Mouse (Mus musculus) intestine, postnatal 0 days (tissue): ENCODE data around the gene Ell2. TPM values are rescaled to one million over a fixed set of nuclear protein-coding genes. Genes with fewer than 3 reads are reported as not detected.

Source experiments
- ATAC-seq: fragments of 200-750 bp; cut with Nextera tagmentation; 2 replicates; pipeline ENCODE4 v1.8.0; 2017; ENCODE audit warnings: mild to moderate bottlenecking, moderate TSS enrichment, moderate library complexity
- H3K27ac ChIP-seq: fragments of 300-500 bp; sonication (generic); 2 replicates; pipeline ENCODE4 v1.5.1; 2014; ENCODE audit warnings: mild to moderate bottlenecking, low read depth, low read length, moderate library complexity
- H3K27me3 ChIP-seq: fragments of 300-500 bp; sonication (generic); replicated peaks from 2 replicates; pipeline ENCODE4 v1.6.1; 2014; ENCODE audit warnings: low read length, mixed read lengths; ENCODE audit not compliant: control insufficient read depth, insufficient read depth
- H3K36me3 ChIP-seq: fragments of 300-500 bp; sonication (generic); 2 replicates; pipeline ENCODE4 v1.6.1; 2014; ENCODE audit warnings: mild to moderate bottlenecking, moderate library complexity; ENCODE audit not compliant: control insufficient read depth, insufficient read depth
- H3K4me1 ChIP-seq: fragments of 300-500 bp; sonication (generic); replicated peaks from 2 replicates; pipeline ENCODE4 v1.6.1; 2014; ENCODE audit warnings: antibody characterized with exemption, low read length, mixed read lengths; ENCODE audit not compliant: control insufficient read depth, insufficient read depth
- H3K4me2 ChIP-seq: fragments of 300-500 bp; sonication (generic); replicated peaks from 2 replicates; pipeline ENCODE4 v1.6.1; 2014; ENCODE audit warnings: low read depth, mild to moderate bottlenecking, moderate library complexity
- H3K4me3 ChIP-seq: fragments of 300-500 bp; sonication (generic); 2 replicates; pipeline ENCODE4 v1.5.1; 2014; ENCODE audit warnings: low read depth, low read length
- H3K9ac ChIP-seq: fragments of 300-500 bp; sonication (generic); 2 replicates; pipeline ENCODE4 v1.6.1; 2014; ENCODE audit warnings: mild to moderate bottlenecking, low read depth, low read length
- H3K9me3 ChIP-seq: fragments of 300-500 bp; sonication (generic); 2 replicates; pipeline ENCODE4 v1.6.1; 2016; ENCODE audit warnings: mixed run types; ENCODE audit not compliant: control insufficient read depth
- CTCF ChIP-seq: sonication (generic); IDR thresholded peaks from 2 replicates; pipeline ENCODE4 v1.5.1; 2016; ENCODE audit warnings: low read depth, mild to moderate bottlenecking, control low read depth, antibody characterized with exemption, moderate library complexity
- WGBS: fragments of 180-500 bp; shearing (Covaris S2); extraction: QIAGEN DNeasy Blood & Tissue Kit; methylation state at CpG from one replicate; pipeline ENCODE4 v1.1.7; 2014; 5-methylcytosine and 5-hydroxymethylcytosine counted together
- polyA plus RNA-seq: library from polyadenylated mRNA; unstranded; fragments of >200 nt; fragmentation: Nextera tagmentation; extraction: Ambion mirVana; gene quantifications from 2 replicates; pipeline ENCODE4 v1.2.1, GENCODE M21; 2015

The Ell2 gene
- 3.8 and 4.1 TPM in 2 replicates for polyA plus RNA-seq

DNA sequence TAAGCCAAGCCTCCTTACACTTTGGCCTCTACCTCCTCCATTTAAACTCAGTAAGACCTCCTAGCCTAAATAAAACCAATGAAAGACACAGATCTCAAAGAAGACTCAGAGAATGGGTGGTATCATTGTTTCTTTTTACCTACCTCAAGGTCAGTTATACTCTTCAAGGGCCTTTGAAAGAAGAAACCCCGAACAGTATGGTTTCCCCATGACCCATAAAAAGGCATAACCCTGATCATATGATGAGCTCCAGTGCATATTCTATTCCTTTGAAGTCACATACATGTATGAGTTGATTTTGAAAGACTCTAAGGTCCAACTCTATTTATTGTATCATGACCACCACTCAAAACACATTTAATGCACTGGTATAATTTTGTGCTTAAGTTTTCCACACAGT lies at the start of gene Ell2:
Gene Ell2, plus strand, starts transcription at position 301 of the 400 bp plus-strand sequence.
- no peak for TF ChIP-seq CTCF
- WGBS = 95% methylated on average over 1 of the region's 1 CpGs
- Histone ChIP-seq H3K4me3 (peak within 1 kb of the TSS; percentile 89), H3K4me1 (0 out of 2 replicates have a peak, but pooled peaks cover 4% of the 10 kb centered on the region), H3K27ac (peak within 1 kb of the TSS; percentile 81), H3K9me3 (no peaks in the 10 kb centered on the region), H3K4me2 (peak within 1 kb of the TSS; percentile 87), H3K36me3 (no peaks in the 10 kb centered on the region), H3K9ac (peak within 1 kb of the TSS; percentile 87), H3K27me3 (no peaks in the 10 kb centered on the region)
- ATAC-seq = no peak

DNA sequence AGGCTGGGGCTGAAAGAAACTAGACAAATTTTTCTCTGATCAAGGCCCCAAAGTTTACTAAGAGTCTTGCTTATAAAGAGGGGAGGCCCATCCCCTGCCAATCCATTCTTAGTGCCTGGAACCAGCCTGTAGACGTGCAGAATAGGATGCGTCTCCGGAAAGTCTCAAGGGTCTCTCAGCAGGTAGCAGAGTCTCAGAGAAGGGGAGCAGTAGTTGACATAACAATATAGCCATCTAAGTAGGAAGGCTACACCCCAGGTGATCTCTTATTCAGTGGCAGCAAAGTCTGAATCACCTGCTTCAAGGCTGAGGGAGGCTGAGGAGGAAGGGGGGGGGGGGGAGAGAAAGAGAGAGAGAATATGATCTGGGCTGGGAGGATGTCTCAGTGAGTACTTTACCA lies 21.1 kb upstream of the Ell2 start:
- H3K9me3 ChIP-seq = no peaks in the 10 kb centered on the region
- H3K9ac ChIP-seq = no peak overlapping the region
- H3K27me3 ChIP-seq = no peaks in the 10 kb centered on the region
- TF ChIP-seq CTCF = no peak
- no peak overlapping the region for H3K4me2 ChIP-seq
- no peaks in the 10 kb centered on the region for H3K4me1 ChIP-seq
- H3K36me3 ChIP-seq = no peaks in the 10 kb centered on the region
- no peak overlapping the region for H3K27ac ChIP-seq
- ATAC-seq = no peak
- 68% methylated on average over 3 of the region's 3 CpGs for WGBS
- no peak overlapping the region for H3K4me3 ChIP-seq

DNA sequence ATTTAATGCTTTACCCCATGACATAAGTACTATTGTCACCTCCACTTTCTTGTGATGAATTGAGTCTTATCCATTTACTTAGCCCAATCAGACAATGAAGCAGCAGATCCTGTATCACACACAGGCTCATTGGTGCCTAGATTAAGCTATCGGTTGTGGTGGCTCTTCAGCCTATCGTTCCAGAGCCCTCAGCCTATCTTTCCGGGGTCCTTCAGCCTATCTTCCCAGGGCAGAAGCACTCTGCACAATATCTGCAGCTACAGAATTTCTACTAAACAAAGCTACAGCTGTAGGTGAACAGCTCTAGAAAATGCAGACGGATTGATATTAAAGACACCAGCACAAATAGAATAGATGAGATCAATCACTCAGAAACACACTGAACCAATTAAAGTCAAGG lies 19.6 kb upstream of the Ell2 start:
- 87% methylated on average over 4 of the region's 4 CpGs for WGBS
- ATAC-seq = no peak

DNA sequence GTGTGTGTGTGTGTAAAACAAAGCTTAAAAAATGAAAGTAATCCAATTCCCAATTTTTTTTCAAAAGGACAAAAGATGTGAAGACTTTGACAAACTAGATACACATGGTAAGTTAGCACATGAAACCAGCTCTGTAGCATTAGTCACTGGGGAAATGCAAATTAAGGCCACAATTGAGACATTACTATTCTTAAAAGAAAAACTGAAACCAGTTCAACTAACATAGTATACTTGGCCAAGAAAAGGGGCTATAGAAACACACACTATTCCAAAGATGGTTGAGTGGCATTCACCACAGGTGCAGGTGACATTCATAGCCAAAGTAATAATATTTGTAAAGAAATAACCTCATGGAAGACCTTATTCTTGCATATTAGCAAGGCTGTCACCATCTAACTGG lies 14.9 kb upstream of the Ell2 start:
- Histone ChIP-seq H3K4me3 (no peak overlapping the region), H3K27ac (no peak overlapping the region), H3K4me1 (no peaks in the 10 kb centered on the region), H3K27me3 (no peaks in the 10 kb centered on the region), H3K9me3 (no peaks in the 10 kb centered on the region), H3K9ac (no peak overlapping the region), H3K4me2 (no peak overlapping the region), H3K36me3 (no peaks in the 10 kb centered on the region)
- TF ChIP-seq CTCF = no peak
- no peak for ATAC-seq

More for the DNA sequence above, 19.6 kb upstream of the Ell2 start:
- H3K9me3 ChIP-seq = no peaks in the 10 kb centered on the region
- no peak for TF ChIP-seq CTCF
- H3K4me1 ChIP-seq = no peaks in the 10 kb centered on the region
- H3K27ac ChIP-seq = no peak overlapping the region
- no peak overlapping the region for H3K4me3 ChIP-seq
- H3K36me3 ChIP-seq = no peaks in the 10 kb centered on the region
- no peaks in the 10 kb centered on the region for H3K27me3 ChIP-seq
- H3K9ac ChIP-seq = no peak overlapping the region
- H3K4me2 ChIP-seq = no peak overlapping the region

DNA sequence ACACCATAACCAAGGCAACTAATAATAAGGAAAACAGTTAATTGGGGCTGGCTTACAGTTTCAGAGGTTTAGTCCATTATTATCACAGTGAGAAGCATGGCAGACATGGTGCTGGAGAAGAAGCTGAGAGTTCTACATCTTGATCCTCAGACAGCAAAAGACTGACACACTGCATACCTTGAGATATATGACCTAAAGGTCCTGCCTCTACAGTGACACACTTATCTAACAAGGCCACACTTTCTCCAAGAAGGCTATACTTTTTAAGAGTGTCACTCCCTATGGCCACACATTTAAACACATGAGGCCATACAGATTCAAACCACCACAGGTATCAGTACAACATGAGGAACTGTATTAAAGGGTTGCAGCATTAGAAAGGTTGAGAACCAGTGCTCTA lies 13.5 kb upstream of the Ell2 start:
- Histone ChIP-seq H3K4me1 (no peaks in the 10 kb centered on the region), H3K27ac (no peak overlapping the region), H3K4me3 (no peak overlapping the region), H3K9ac (no peak overlapping the region), H3K4me2 (no peak overlapping the region), H3K9me3 (no peaks in the 10 kb centered on the region), H3K27me3 (no peaks in the 10 kb centered on the region), H3K36me3 (no peaks in the 10 kb centered on the region)
- ATAC-seq = no peak
- TF ChIP-seq CTCF = no peak

DNA sequence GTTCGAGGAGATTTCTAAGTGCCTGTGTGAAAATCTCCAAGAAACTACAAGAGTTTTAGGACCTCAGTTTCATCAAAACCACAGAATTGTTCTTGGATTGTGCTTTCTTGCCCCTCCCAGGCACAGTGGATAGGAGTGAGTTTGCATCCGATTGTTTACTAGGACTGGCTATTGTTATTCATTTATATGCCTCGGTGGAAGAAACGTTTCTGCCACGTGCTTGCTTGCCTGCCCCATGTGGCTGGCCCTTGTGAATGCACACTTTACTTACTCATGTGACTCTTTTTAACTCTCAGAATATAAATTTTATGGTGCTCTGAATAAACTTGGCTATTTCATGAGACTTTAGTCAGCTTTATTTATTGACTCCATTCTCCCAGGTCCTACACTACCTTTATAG lies 3.7 kb upstream of the Ell2 start:
- 59% methylated on average over 5 of the region's 5 CpGs for WGBS
- Histone ChIP-seq H3K4me3 (no peak overlapping the region), H3K36me3 (no peaks in the 10 kb centered on the region), H3K4me1 (no peaks in the 10 kb centered on the region), H3K9ac (no peak overlapping the region), H3K27ac (no peak overlapping the region), H3K9me3 (no peaks in the 10 kb centered on the region), H3K27me3 (no peaks in the 10 kb centered on the region), H3K4me2 (no peak overlapping the region)
- no peak for ATAC-seq
- no peak for TF ChIP-seq CTCF
